In the genomic region with DNA sequence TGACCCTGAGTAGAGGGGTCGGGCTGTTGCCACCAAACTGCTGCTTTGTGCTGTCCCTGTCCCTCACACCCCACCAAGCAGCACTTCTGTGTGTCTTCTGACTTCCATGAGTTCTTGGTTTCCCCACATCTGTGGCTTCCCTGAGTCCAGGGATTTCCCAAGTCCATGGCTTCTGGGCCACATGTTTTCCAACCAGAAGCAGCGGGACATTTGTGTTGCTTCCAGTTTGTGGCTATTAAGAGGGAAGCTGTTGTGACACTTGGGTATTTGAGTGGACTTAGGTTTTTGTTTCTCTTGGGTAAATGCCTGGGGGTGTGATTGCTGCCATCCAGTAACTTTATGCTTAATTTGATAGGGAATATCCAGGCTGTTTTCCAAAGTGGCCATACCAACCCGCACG, we compare ENCODE assay signal across 13 mouse cellular contexts. TPM values are rescaled to one million over a fixed set of nuclear protein-coding genes. Genes with fewer than 3 reads are reported as not detected.
A peak's percentile ranks its signal among the peaks of the same experiment; 100 is the strongest.
DNase-seq lines count a peak whose midpoint lies in the region; ATAC-seq and TF ChIP-seq lines count a peak whose summit lies in the region.
"Had no signal": no experiment of that assay in that cellular context is flagged by ENCODE, and none has a peak within 500 bp of the region (broad histone marks: within the 10 kb centered on the region; RNA-seq: fewer than 3 reads in every experiment).

No protein-coding gene starts in this region.

- no peak overlapping the region for H3K4me3 ChIP-seq in forebrain, embryonic 10.5 days
- no peak overlapping the region for H3K4me3 ChIP-seq in forebrain, embryonic 11.5 days (ENCODE audit: low read depth, low read length)
- no peak overlapping the region for H3K4me3 ChIP-seq in heart, embryonic 16.5 days (ENCODE audit: low read length)
- no peak overlapping the region for H3K4me3 ChIP-seq in stomach, embryonic 15.5 days (replicated peaks)
- no peak overlapping the region for H3K4me3 ChIP-seq in stomach, postnatal 0 days (ENCODE audit: low read depth, low read length)

- TF ChIP-seq EP300 in stomach, postnatal 0 days (optimal IDR thresholded peaks at IDR 0.05), result no peak

- no peaks in the 10 kb centered on the region for H3K9me3 ChIP-seq in forebrain, embryonic 10.5 days
- H3K9me3 ChIP-seq in forebrain, embryonic 11.5 days (ENCODE audit: control insufficient read depth, low read length), result no peaks in the 10 kb centered on the region
- no peaks in the 10 kb centered on the region for H3K9me3 ChIP-seq in heart, embryonic 16.5 days (replicated peaks; ENCODE audit: control insufficient read depth, low read length)
- H3K9me3 ChIP-seq in stomach, embryonic 15.5 days, result no peaks in the 10 kb centered on the region
- no peaks in the 10 kb centered on the region for H3K9me3 ChIP-seq in stomach, postnatal 0 days (ENCODE audit: control insufficient read depth, low read length)

- H3K27ac ChIP-seq in forebrain, embryonic 10.5 days, result peak overlapping the region; percentile 83
- no peak overlapping the region for H3K27ac ChIP-seq in forebrain, embryonic 11.5 days (ENCODE audit: low read depth, low read length)
- H3K27ac ChIP-seq in heart, embryonic 16.5 days (ENCODE audit: low read length), result peak overlapping the region; percentile 70; the same call in 1 of the 2 replicates
- 0 out of 2 replicates have a peak overlapping the region, but pooled peaks have one; percentile 70 for H3K27ac ChIP-seq in stomach, embryonic 15.5 days
- H3K27ac ChIP-seq in stomach, postnatal 0 days (replicated peaks), result no peak overlapping the region

- no peak overlapping the region for H3K4me2 ChIP-seq in forebrain, embryonic 11.5 days (ENCODE audit: low read depth, low read length, severe bottlenecking)
- no peak overlapping the region for H3K4me2 ChIP-seq in heart, embryonic 16.5 days (ENCODE audit: low read depth, low read length)
- no peak overlapping the region for H3K4me2 ChIP-seq in stomach, embryonic 15.5 days
- H3K4me2 ChIP-seq in stomach, postnatal 0 days (replicated peaks; ENCODE audit: low read depth), result no peak overlapping the region
- H3K4me2 ChIP-seq: midbrain, embryonic 11.5 days had no signal

- ATAC-seq in forebrain, embryonic 11.5 days (replicated peaks; ENCODE audit: low FRiP score), result no peak
- no peak for ATAC-seq in heart, embryonic 16.5 days (replicated peaks; ENCODE audit: extremely low read depth, insufficient read depth, low FRiP score)
- ATAC-seq in stomach, embryonic 15.5 days (ENCODE audit: insufficient read depth, low FRiP score, low read depth), result no peak
- no peak for ATAC-seq in stomach, postnatal 0 days (ENCODE audit: low FRiP score, low TSS enrichment)
- ATAC-seq: Patski had no signal

- DNase-seq in forebrain, embryonic 10.5 days (ENCODE audit: extremely low spot score, low spot score), result no peak
- no peak for DNase-seq in forebrain, embryonic 11.5 days (ENCODE audit: low spot score)
- no peak for DNase-seq in heart, adult 9 months (ENCODE audit: low spot score in 2 of 2)
- DNase-seq in stomach, postnatal 0 days (ENCODE audit: low spot score), result no peak
- no peak for DNase-seq in embryo, embryonic 10 days (ENCODE audit: low spot score)
- DNase-seq in cerebellum, postnatal 10 days, result no peak
- DNase-seq: cerebellum, adult 9-10 months; retina, postnatal 1 day; spleen, adult 18-20 months had no signal

- 69% methylated on average over 4 of the region's 4 CpGs for WGBS in forebrain, embryonic 10.5 days
- WGBS in forebrain, embryonic 11.5 days, result 64% methylated on average over 4 of the region's 4 CpGs
- 71% methylated on average over 4 of the region's 4 CpGs for WGBS in heart, embryonic 16.5 days
- WGBS in stomach, embryonic 15.5 days, result 84% methylated on average over 4 of the region's 4 CpGs
- WGBS in stomach, postnatal 0 days, result 81% methylated on average over 4 of the region's 4 CpGs

- peaks cover 98% of the 10 kb centered on the region for H3K4me1 ChIP-seq in forebrain, embryonic 10.5 days
- peaks cover 15% of the 10 kb centered on the region for H3K4me1 ChIP-seq in forebrain, embryonic 11.5 days (replicated peaks; ENCODE audit: control insufficient read depth, insufficient read depth, low read length)
- peaks cover 66% of the 10 kb centered on the region for H3K4me1 ChIP-seq in heart, embryonic 16.5 days (ENCODE audit: control insufficient read depth, insufficient read depth, low read length)
- peaks cover 73% of the 10 kb centered on the region for H3K4me1 ChIP-seq in stomach, embryonic 15.5 days
- peaks cover 21% of the 10 kb centered on the region for H3K4me1 ChIP-seq in stomach, postnatal 0 days (replicated peaks; ENCODE audit: control insufficient read depth, insufficient read depth)

- TF ChIP-seq CTCF in stomach, postnatal 0 days (IDR thresholded peaks at IDR 0.05; ENCODE audit: low read depth), result no peak

- no peaks in the 10 kb centered on the region for H3K36me3 ChIP-seq in forebrain, embryonic 10.5 days (replicated peaks)
- no peaks in the 10 kb centered on the region for H3K36me3 ChIP-seq in forebrain, embryonic 11.5 days (ENCODE audit: control insufficient read depth, insufficient read depth, low read length)
- H3K36me3 ChIP-seq in heart, embryonic 16.5 days (ENCODE audit: control insufficient read depth, insufficient read depth), result no peaks in the 10 kb centered on the region
- H3K36me3 ChIP-seq in stomach, embryonic 15.5 days, result no peaks in the 10 kb centered on the region
- no peaks in the 10 kb centered on the region for H3K36me3 ChIP-seq in stomach, postnatal 0 days (ENCODE audit: control insufficient read depth, insufficient read depth, low read length)

- H3K27me3 ChIP-seq in forebrain, embryonic 10.5 days (ENCODE audit: poor library complexity, severe bottlenecking), result no peaks in the 10 kb centered on the region
- H3K27me3 ChIP-seq in forebrain, embryonic 11.5 days (ENCODE audit: control insufficient read depth, insufficient read depth, low read length), result no peaks in the 10 kb centered on the region
- H3K27me3 ChIP-seq in heart, embryonic 16.5 days (ENCODE audit: control insufficient read depth, insufficient read depth, low read length), result no peaks in the 10 kb centered on the region
- no peaks in the 10 kb centered on the region for H3K27me3 ChIP-seq in stomach, embryonic 15.5 days (replicated peaks)
- no peaks in the 10 kb centered on the region for H3K27me3 ChIP-seq in stomach, postnatal 0 days (ENCODE audit: control insufficient read depth, insufficient read depth, low read length)
- H3K27me3 ChIP-seq: Patski had no signal

- H3K9ac ChIP-seq in forebrain, embryonic 11.5 days (ENCODE audit: low read length), result no peak overlapping the region
- no peak overlapping the region for H3K9ac ChIP-seq in heart, embryonic 16.5 days (ENCODE audit: low read length)
- H3K9ac ChIP-seq in stomach, embryonic 15.5 days, result no peak overlapping the region
- no peak overlapping the region for H3K9ac ChIP-seq in stomach, postnatal 0 days (ENCODE audit: low read length)

RNA-seq across cellular contexts. Expression of a gene that starts 20.5 kb away (rescaled TPM):
- 24.3 and 25.4 TPM in 2 replicates for polyA plus RNA-seq in forebrain, embryonic 10.5 days (2016; fragmentation: Nextera tagmentation; extraction: Ambion mirVana)
- polyA plus RNA-seq in forebrain, embryonic 11.5 days (2014; fragmentation: Nextera tagmentation; extraction: Ambion mirVana), result 19.1 and 19.3 TPM in 2 replicates
- polyA plus RNA-seq in heart, embryonic 16.5 days (2015; fragmentation: Nextera tagmentation; extraction: Ambion mirVana), result 36.2 and 38.1 TPM in 2 replicates
- polyA plus RNA-seq in stomach, embryonic 15.5 days (2015; fragmentation: Nextera tagmentation; extraction: Ambion mirVana), result 32.0 and 37.0 TPM in 2 replicates
- polyA plus RNA-seq in stomach, postnatal 0 days (2015; fragmentation: Nextera tagmentation; extraction: Ambion mirVana), result 12.4 and 13.6 TPM in 2 replicates

Comparison
In these comparisons a context has a peak if more than half of its experiments do, and no peak if none do; other contexts are left out.
1. H3K27ac ChIP-seq: peak in forebrain, embryonic 10.5 days (single experiment), heart, embryonic 16.5 days (single experiment) and stomach, embryonic 15.5 days (single experiment); none in forebrain, embryonic 11.5 days (single experiment) and stomach, postnatal 0 days (single experiment).